Mouse (Mus musculus): ENCODE results near the gene Lypla2.
A peak's percentile ranks its signal among the peaks of the same experiment; 100 is the strongest.
"Not testable (repeated sequence)": the region's sequence is repeated elsewhere in the genome, so short reads cannot be mapped to it uniquely, and the experiment has no call there.

Gene Lypla2

GRCm38 (mm10) chr4:135972556-135972906 lies at the start of gene Lypla2:
Gene Lypla2 (minus strand): TSS chr4:135972626.
- ATAC-seq (ENCODE audit: insufficient number of reproducible peaks, low FRiP score, low TSS enrichment) = peak; percentile 73

- peak; percentile 99 for ATAC-seq (ENCODE audit: insufficient number of reproducible peaks, low FRiP score, low TSS enrichment)
Observed at GRCm38 (mm10) chr4:136021549-136022047, 49.2 kb upstream of the Lypla2 start, which contains the start of gene Eloa. Gene Eloa (minus strand): TSS chr4:136021763.

- ATAC-seq (ENCODE audit: insufficient number of reproducible peaks, low FRiP score, low TSS enrichment) = peak; percentile 62; the same call in 1 of the 2 replicates
Observed at GRCm38 (mm10) chr4:136020743-136021548, 48.5 kb upstream of the Lypla2 start.

GRCm38 (mm10) chr4:136016059-136016602 lies 43.7 kb upstream of the Lypla2 start:
- no peak for ATAC-seq (ENCODE audit: insufficient number of reproducible peaks, low FRiP score, low TSS enrichment)

- no peak for ATAC-seq (ENCODE audit: insufficient number of reproducible peaks, low FRiP score, low TSS enrichment)
Observed at GRCm38 (mm10) chr4:136010586-136010985, 38.2 kb upstream of the Lypla2 start.

- ATAC-seq (ENCODE audit: insufficient number of reproducible peaks, low FRiP score, low TSS enrichment) = no peak
Observed at GRCm38 (mm10) chr4:136008782-136009447, 36.5 kb upstream of the Lypla2 start.

GRCm38 (mm10) chr4:136006821-136007220 lies 34.4 kb upstream of the Lypla2 start:
- ATAC-seq (ENCODE audit: insufficient number of reproducible peaks, low FRiP score, low TSS enrichment) = no peak

GRCm38 (mm10) chr4:136004921-136005320 lies 32.5 kb upstream of the Lypla2 start:
- ATAC-seq (ENCODE audit: insufficient number of reproducible peaks, low FRiP score, low TSS enrichment) = no peak

- ATAC-seq (ENCODE audit: insufficient number of reproducible peaks, low FRiP score, low TSS enrichment) = no peak
Observed at GRCm38 (mm10) chr4:136004107-136004675, 31.8 kb upstream of the Lypla2 start.

- ATAC-seq (ENCODE audit: insufficient number of reproducible peaks, low FRiP score, low TSS enrichment) = no peak
Observed at GRCm38 (mm10) chr4:135995118-135995517, 22.7 kb upstream of the Lypla2 start.

GRCm38 (mm10) chr4:135993941-135994340 lies 21.5 kb upstream of the Lypla2 start:
- ATAC-seq (ENCODE audit: insufficient number of reproducible peaks, low FRiP score, low TSS enrichment) = no peak

GRCm38 (mm10) chr4:135987714-135988113 lies 15.3 kb upstream of the Lypla2 start:
- ATAC-seq (ENCODE audit: insufficient number of reproducible peaks, low FRiP score, low TSS enrichment) = no peak

GRCm38 (mm10) chr4:135986943-135987710 lies 14.7 kb upstream of the Lypla2 start, which contains the start of gene Pithd1:
Gene Pithd1 (minus strand): TSS chr4:135987264.
- peak; percentile 84 for ATAC-seq (ENCODE audit: insufficient number of reproducible peaks, low FRiP score, low TSS enrichment)

GRCm38 (mm10) chr4:135986301-135986942 lies 14.0 kb upstream of the Lypla2 start:
- ATAC-seq (ENCODE audit: insufficient number of reproducible peaks, low FRiP score, low TSS enrichment) = peak; percentile 55; the same call in 1 of the 2 replicates

GRCm38 (mm10) chr4:135985769-135986168 lies 13.3 kb upstream of the Lypla2 start:
- ATAC-seq (ENCODE audit: insufficient number of reproducible peaks, low FRiP score, low TSS enrichment) = no peak

GRCm38 (mm10) chr4:135985193-135985592 lies 12.8 kb upstream of the Lypla2 start:
- no peak for ATAC-seq (ENCODE audit: insufficient number of reproducible peaks, low FRiP score, low TSS enrichment)

GRCm38 (mm10) chr4:135984556-135984955 lies 12.1 kb upstream of the Lypla2 start:
- ATAC-seq (ENCODE audit: insufficient number of reproducible peaks, low FRiP score, low TSS enrichment) = no peak

- no peak for ATAC-seq (ENCODE audit: insufficient number of reproducible peaks, low FRiP score, low TSS enrichment)
Observed at GRCm38 (mm10) chr4:135981524-135982063, 9.2 kb upstream of the Lypla2 start.

- not testable (repeated sequence) for ATAC-seq (ENCODE audit: insufficient number of reproducible peaks, low FRiP score, low TSS enrichment)
Observed at GRCm38 (mm10) chr4:135980223-135980622, 7.8 kb upstream of the Lypla2 start.
